Mouse (Mus musculus): Measurements from ENCODE around the gene Camta1. TPM values are rescaled to one million over a fixed set of nuclear protein-coding genes. Genes with fewer than 3 reads are reported as not detected.

Camta1 gene
- polyA plus RNA-seq, 1 experiment from 2014 or later: 83.5 TPM

- no peak for ATAC-seq (ENCODE audit: low FRiP score, low TSS enrichment)
- Histone ChIP-seq H3K27ac (ENCODE audit: low read length) (no peak overlapping the region), H3K36me3 (ENCODE audit: insufficient read depth, low read length) (no peaks in the 10 kb centered on the region), H3K9ac (replicated peaks; ENCODE audit: low read length) (no peak overlapping the region), H3K4me2 (replicated peaks; ENCODE audit: low read depth, low read length) (no peak overlapping the region), H3K9me3 (ENCODE audit: low read length) (no peaks in the 10 kb centered on the region), H3K27me3 (ENCODE audit: insufficient read depth, low read length) (no peaks in the 10 kb centered on the region), H3K4me1 (ENCODE audit: insufficient read depth, low read length) (0 out of 2 replicates have a peak, but pooled peaks cover 7% of the 10 kb centered on the region), H3K4me3 (ENCODE audit: low read length) (no peak overlapping the region)
- 33% methylated on average over 7 of the region's 7 CpGs for WGBS
These were observed 109.1 kb downstream of the Camta1 start for GRCm38 (mm10) chr4:151752551-151752950.

DNA sequence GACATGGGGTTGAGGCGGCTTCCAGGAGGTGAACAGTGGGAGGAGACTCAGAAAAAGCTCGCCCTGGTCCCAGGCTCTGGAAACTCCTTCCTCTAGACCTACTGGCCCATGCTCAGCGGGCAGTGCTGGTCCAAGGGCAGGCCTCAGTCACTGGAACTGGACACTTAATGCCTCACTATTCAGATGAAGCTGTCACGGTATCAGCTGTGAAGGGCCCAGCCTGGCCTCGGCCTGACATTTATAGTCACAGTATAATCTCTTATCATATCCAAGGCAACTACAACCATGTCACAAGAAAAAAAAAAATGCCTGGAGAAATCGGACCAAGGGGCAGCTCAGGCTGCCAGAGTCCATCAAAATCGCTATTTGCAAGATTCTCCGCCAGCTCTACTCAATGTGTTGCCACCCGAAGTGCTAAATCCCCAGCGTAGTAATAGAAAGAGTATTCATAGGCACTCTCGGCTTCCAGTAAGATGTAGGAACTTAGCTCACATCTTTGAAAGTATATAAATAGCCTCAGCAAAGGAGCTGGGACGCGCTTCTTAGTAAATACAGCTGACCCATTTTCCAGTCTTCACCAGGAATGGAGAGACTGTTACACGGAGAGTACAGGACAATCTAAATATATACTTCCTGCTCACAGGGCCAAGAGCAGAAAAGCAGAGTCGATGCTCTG, 110.3 kb downstream of the Camta1 start:
- no peaks in the 10 kb centered on the region for H3K9me3 ChIP-seq (ENCODE audit: low read length)
- 0 out of 2 replicates have a peak, but pooled peaks cover 7% of the 10 kb centered on the region for H3K4me1 ChIP-seq (ENCODE audit: insufficient read depth, low read length)
- H3K27me3 ChIP-seq (ENCODE audit: insufficient read depth, low read length): no peaks in the 10 kb centered on the region
- no peak overlapping the region for H3K4me2 ChIP-seq (replicated peaks; ENCODE audit: low read depth, low read length)
- H3K27ac ChIP-seq (ENCODE audit: low read length): no peak overlapping the region
- no peak for ATAC-seq (ENCODE audit: low FRiP score, low TSS enrichment)
- H3K36me3 ChIP-seq (ENCODE audit: insufficient read depth, low read length): no peaks in the 10 kb centered on the region
- H3K4me3 ChIP-seq (ENCODE audit: low read length): no peak overlapping the region
- WGBS: 79% methylated on average over 15 of the region's 15 CpGs
- no peak overlapping the region for H3K9ac ChIP-seq (replicated peaks; ENCODE audit: low read length)

DNA sequence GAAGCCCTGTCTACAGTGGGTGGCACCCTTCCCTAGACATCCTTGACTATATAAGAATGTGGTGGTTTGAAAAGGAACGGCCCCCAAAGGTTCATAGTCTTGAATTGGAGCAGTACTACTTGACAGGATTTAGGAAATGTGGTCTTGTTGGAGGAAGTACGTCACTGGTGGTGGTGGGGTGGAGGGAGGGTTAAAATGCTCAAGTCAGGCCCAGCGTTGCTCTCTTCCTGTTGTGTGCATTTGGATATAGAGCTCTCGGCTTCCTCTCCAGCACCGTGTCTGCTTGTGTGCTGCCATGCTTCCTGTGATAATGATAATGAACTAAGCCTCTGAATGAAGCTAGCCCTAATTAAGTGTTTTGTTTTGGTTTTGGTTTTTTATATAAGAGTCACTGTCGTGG, 114.0 kb downstream of the Camta1 start:
- WGBS: 70% methylated on average over 6 of the region's 6 CpGs
- no peaks in the 10 kb centered on the region for H3K9me3 ChIP-seq (ENCODE audit: low read length)

DNA sequence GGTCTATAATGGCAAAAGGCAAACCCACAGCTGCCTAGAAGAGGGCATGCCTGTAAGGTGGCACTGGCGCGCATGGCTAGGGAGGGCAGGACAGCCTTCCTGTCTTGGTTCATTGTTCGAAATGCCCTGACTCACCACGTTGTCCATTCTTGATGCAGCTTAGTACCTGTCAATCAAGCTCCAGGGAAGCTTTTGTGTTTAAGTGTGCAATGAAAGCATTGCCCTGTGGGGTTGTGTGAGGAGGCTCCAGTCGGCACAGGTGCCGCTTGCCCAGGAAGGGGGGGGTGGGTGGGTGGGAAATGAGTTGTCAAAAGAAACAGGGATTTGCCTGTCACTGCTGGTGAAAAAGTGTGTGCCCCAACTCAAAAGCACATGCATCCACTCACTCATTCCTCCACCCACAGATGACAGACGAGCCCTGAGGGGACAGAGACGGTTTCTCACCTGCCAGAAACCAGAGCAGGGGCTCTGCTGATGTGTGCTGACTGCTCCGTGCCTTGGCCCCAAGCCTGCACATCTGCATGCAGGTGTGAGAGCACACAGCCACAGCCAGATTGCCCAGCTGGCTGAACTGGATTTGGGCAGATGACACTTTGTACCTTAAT, 115.6 kb downstream of the Camta1 start:
- Histone ChIP-seq H3K4me3 (ENCODE audit: low read length) (no peak overlapping the region), H3K27ac (ENCODE audit: low read length) (no peak overlapping the region), H3K9me3 (ENCODE audit: low read length) (no peaks in the 10 kb centered on the region), H3K4me2 (replicated peaks; ENCODE audit: low read depth, low read length) (no peak overlapping the region), H3K4me1 (ENCODE audit: insufficient read depth, low read length) (peaks cover 16% of the 10 kb centered on the region; the same call in 1 of the 2 replicates), H3K36me3 (ENCODE audit: insufficient read depth, low read length) (no peaks in the 10 kb centered on the region), H3K9ac (replicated peaks; ENCODE audit: low read length) (no peak overlapping the region), H3K27me3 (ENCODE audit: insufficient read depth, low read length) (no peaks in the 10 kb centered on the region)
- ATAC-seq (ENCODE audit: low FRiP score, low TSS enrichment): no peak
- WGBS: 71% methylated on average over 9 of the region's 9 CpGs

More for the DNA sequence above, 114.0 kb downstream of the Camta1 start:
- H3K9ac ChIP-seq (replicated peaks; ENCODE audit: low read length): no peak overlapping the region
- no peak overlapping the region for H3K4me2 ChIP-seq (replicated peaks; ENCODE audit: low read depth, low read length)
- no peaks in the 10 kb centered on the region for H3K27me3 ChIP-seq (ENCODE audit: insufficient read depth, low read length)
- no peak overlapping the region for H3K4me3 ChIP-seq (ENCODE audit: low read length)
- no peaks in the 10 kb centered on the region for H3K36me3 ChIP-seq (ENCODE audit: insufficient read depth, low read length)
- H3K27ac ChIP-seq (ENCODE audit: low read length): no peak overlapping the region
- no peaks in the 10 kb centered on the region for H3K4me1 ChIP-seq (ENCODE audit: insufficient read depth, low read length)
- ATAC-seq (ENCODE audit: low FRiP score, low TSS enrichment): no peak

DNA sequence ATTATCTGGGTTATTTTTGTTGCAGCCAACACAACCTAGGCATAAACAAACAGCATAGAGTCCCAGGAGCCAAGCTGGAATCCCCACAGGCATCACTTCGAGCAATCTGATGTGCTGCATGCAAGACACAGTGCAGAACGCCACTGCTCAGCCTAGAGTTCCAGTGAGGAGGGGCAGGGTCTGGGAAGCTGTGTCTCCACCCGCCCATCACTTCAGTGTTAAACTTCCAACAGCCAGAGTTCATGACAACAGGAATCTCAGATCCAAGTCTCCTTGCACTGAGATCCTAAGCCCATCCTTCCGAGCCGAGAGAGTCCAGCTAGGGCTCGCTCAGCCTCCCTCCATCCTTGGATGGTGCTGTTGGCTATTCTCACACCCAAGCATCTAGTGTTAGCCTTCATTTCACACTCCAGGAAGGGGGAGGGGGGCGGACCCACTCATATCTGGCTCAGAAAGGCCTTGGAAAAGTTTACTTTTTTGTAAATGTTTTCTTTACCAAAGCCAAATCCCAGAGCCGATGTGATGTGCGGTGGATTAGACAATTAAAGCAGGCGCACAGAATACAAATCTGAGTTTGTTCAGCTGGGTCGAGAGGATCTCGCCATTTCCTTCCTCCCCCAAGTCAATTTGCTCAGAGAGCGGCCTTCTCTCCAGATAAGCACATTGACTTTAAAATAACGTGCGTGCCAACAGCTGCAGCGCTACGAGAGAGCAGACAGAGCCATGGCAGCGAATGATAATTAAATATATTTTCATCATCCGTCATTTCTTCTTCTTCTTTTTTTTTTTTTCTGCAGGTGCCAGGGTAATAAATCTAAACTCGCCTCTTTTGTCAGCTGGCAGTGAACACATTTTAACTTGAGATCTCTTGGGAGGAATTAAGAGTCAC, 120.2 kb downstream of the Camta1 start:
- Histone ChIP-seq H3K9ac (replicated peaks; ENCODE audit: low read length) (no peak overlapping the region), H3K4me1 (ENCODE audit: insufficient read depth, low read length) (peaks cover 17% of the 10 kb centered on the region; the same call in 1 of the 2 replicates), H3K4me3 (ENCODE audit: low read length) (no peak overlapping the region), H3K4me2 (replicated peaks; ENCODE audit: low read depth, low read length) (no peak overlapping the region), H3K9me3 (ENCODE audit: low read length) (no peaks in the 10 kb centered on the region), H3K27me3 (ENCODE audit: insufficient read depth, low read length) (no peaks in the 10 kb centered on the region), H3K36me3 (ENCODE audit: insufficient read depth, low read length) (no peaks in the 10 kb centered on the region), H3K27ac (ENCODE audit: low read length) (no peak overlapping the region)
- WGBS: 35% methylated on average over 20 of the region's 20 CpGs
- no peak for ATAC-seq (ENCODE audit: low FRiP score, low TSS enrichment)

DNA sequence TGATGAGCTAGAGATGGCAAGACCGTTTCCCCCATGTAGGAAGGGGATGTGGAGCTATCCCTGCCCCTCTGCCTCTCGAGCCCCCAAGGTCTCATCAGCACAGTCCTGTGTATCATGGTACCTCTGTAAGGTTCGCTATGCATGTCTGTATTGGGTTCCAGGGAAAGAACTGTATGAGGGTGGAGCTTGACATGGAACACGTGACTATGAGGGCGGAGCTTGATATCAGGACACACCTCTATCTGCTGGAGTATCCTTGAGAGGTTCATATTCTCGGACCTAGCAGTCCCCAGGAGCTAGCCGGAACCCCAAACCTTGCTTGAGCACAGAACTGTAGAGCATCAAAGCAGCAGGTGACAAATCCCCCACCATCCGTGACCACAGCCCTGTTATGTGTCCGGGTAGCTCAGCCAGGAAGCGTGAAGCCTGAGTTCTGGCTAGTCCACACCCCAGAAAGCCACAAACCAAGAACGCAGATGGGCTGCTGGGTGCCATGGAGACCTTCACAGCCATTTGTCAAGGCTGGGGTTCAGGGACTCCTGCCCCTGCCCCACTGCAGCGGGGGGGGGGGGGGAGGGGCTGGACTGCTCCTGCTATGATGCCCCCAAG, 122.2 kb downstream of the Camta1 start:
- H3K4me2 ChIP-seq (replicated peaks; ENCODE audit: low read depth, low read length): no peak overlapping the region
- no peaks in the 10 kb centered on the region for H3K27me3 ChIP-seq (ENCODE audit: insufficient read depth, low read length)
- WGBS: 77% methylated on average over 11 of the region's 12 CpGs
- H3K9me3 ChIP-seq (ENCODE audit: low read length): no peaks in the 10 kb centered on the region
- H3K4me3 ChIP-seq (ENCODE audit: low read length): no peak overlapping the region
- peaks cover 17% of the 10 kb centered on the region; the same call in 1 of the 2 replicates for H3K4me1 ChIP-seq (ENCODE audit: insufficient read depth, low read length)
- no peak overlapping the region for H3K9ac ChIP-seq (replicated peaks; ENCODE audit: low read length)
- no peak for ATAC-seq (ENCODE audit: low FRiP score, low TSS enrichment)
- H3K36me3 ChIP-seq (ENCODE audit: insufficient read depth, low read length): no peaks in the 10 kb centered on the region
- H3K27ac ChIP-seq (ENCODE audit: low read length): no peak overlapping the region

- H3K4me3 ChIP-seq (ENCODE audit: low read length): no peak overlapping the region
- WGBS: 73% methylated on average over 11 of the region's 11 CpGs
- no peaks in the 10 kb centered on the region for H3K27me3 ChIP-seq (ENCODE audit: insufficient read depth, low read length)
- H3K4me1 ChIP-seq (ENCODE audit: insufficient read depth, low read length): peaks cover 17% of the 10 kb centered on the region; the same call in 1 of the 2 replicates
- no peak overlapping the region for H3K9ac ChIP-seq (replicated peaks; ENCODE audit: low read length)
- no peaks in the 10 kb centered on the region for H3K9me3 ChIP-seq (ENCODE audit: low read length)
- H3K36me3 ChIP-seq (ENCODE audit: insufficient read depth, low read length): no peaks in the 10 kb centered on the region
- H3K27ac ChIP-seq (ENCODE audit: low read length): no peak overlapping the region
- no peak overlapping the region for H3K4me2 ChIP-seq (replicated peaks; ENCODE audit: low read depth, low read length)
- no peak for ATAC-seq (ENCODE audit: low FRiP score, low TSS enrichment)
These were observed 122.8 kb downstream of the Camta1 start for GRCm38 (mm10) chr4:151738875-151739274.

- peaks cover 17% of the 10 kb centered on the region; the same call in 1 of the 2 replicates for H3K4me1 ChIP-seq (ENCODE audit: insufficient read depth, low read length)
- no peaks in the 10 kb centered on the region for H3K27me3 ChIP-seq (ENCODE audit: insufficient read depth, low read length)
- H3K36me3 ChIP-seq (ENCODE audit: insufficient read depth, low read length): no peaks in the 10 kb centered on the region
- no peak for ATAC-seq (ENCODE audit: low FRiP score, low TSS enrichment)
- 67% methylated on average over 5 of the region's 5 CpGs for WGBS
- no peaks in the 10 kb centered on the region for H3K9me3 ChIP-seq (ENCODE audit: low read length)
- H3K4me2 ChIP-seq (replicated peaks; ENCODE audit: low read depth, low read length): no peak overlapping the region
- H3K9ac ChIP-seq (replicated peaks; ENCODE audit: low read length): no peak overlapping the region
- no peak overlapping the region for H3K4me3 ChIP-seq (ENCODE audit: low read length)
- H3K27ac ChIP-seq (ENCODE audit: low read length): no peak overlapping the region
These were observed 123.4 kb downstream of the Camta1 start for GRCm38 (mm10) chr4:151738280-151738679.

GRCm38 (mm10) chr4:151732668-151733067, 129.0 kb downstream of the Camta1 start:
- Histone ChIP-seq H3K27ac (ENCODE audit: low read length) (no peak overlapping the region), H3K4me3 (ENCODE audit: low read length) (no peak overlapping the region), H3K27me3 (ENCODE audit: insufficient read depth, low read length) (no peaks in the 10 kb centered on the region), H3K36me3 (ENCODE audit: insufficient read depth, low read length) (no peaks in the 10 kb centered on the region), H3K9ac (replicated peaks; ENCODE audit: low read length) (no peak overlapping the region), H3K9me3 (ENCODE audit: low read length) (no peaks in the 10 kb centered on the region), H3K4me2 (replicated peaks; ENCODE audit: low read depth, low read length) (no peak overlapping the region), H3K4me1 (ENCODE audit: insufficient read depth, low read length) (peaks cover 10% of the 10 kb centered on the region)
- WGBS: 43% methylated on average over 10 of the region's 10 CpGs
- ATAC-seq (ENCODE audit: low FRiP score, low TSS enrichment): peak; percentile 61; the same call in 1 of the 2 replicates

Data from kidney, embryonic 16.5 days (tissue).